Mouse (Mus musculus) G1E (cell line): Measurements from ENCODE around the gene Bsdc1.

Experiments used
- CTCF ChIP-seq: IDR thresholded peaks from 2 replicates; pipeline ENCODE4 v1.5.1; 2012; ENCODE audit warnings: low read depth, low read length, inconsistent platforms, mixed read lengths
- POLR2AphosphoS5 ChIP-seq: IDR thresholded peaks from 2 replicates; pipeline ENCODE4 v1.6.1; 2012; ENCODE audit warnings: low read depth, low read length, inconsistent platforms; ENCODE audit not compliant: insufficient replicate concordance
- TAL1 ChIP-seq: conservative IDR thresholded peaks from 2 replicates; pipeline ENCODE4 v1.6.1; 2012; ENCODE audit warnings: low read depth, low read length, inconsistent platforms, mixed read lengths

DNA sequence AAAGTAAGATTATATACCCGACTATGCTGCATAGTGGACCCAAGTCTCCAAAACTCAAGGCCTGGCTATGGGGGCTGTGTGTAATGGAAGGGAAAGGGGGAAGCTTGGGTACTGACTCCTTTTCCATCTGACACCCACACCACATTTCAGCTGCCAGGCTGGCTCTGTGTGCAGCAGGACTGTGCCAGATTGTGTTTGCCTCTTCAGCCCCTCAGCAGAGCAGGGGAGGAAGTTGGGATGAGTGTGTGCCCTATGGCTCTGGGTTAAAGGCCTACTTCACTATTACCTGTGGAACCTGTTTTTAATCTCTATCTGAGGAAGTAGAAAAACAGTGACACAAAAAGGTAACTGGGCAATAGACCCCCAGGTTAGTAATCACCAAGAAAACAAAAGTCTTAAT is 19.7 kb downstream of the Bsdc1 start:
- TF ChIP-seq CTCF (no peak), POLR2AphosphoS5 (no peak), TAL1 (no peak)
